Mouse (Mus musculus): ENCODE data around the gene Slc25a11.
A peak's percentile ranks its signal among the peaks of the same experiment; 100 is the strongest.

Slc25a11 gene

DNA sequence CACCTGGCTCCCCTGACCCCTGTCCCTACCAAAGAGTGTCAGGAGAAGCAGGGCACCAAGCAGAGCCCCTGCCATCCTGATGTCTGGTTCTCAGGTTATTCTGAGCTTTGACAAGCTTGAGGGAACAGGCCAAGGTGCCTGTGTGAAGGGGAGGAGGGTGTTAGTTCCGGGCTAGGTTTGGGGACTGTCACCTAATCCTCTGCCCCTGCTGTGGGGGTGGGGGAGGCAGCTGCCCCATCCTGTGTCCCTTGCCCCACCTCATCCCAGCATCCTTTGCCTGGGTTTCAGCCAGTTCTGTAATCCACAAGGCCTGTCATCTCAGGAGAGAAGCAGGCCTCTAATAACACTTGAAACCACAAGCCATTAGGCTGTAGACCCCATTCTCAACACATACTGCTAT is 28.2 kb downstream of the Slc25a11 start, which contains the start of gene Chrne:
TSS of gene Chrne (minus strand) at position 116 of the 400 bp plus-strand sequence.
- DNase-seq, result no peak

DNA sequence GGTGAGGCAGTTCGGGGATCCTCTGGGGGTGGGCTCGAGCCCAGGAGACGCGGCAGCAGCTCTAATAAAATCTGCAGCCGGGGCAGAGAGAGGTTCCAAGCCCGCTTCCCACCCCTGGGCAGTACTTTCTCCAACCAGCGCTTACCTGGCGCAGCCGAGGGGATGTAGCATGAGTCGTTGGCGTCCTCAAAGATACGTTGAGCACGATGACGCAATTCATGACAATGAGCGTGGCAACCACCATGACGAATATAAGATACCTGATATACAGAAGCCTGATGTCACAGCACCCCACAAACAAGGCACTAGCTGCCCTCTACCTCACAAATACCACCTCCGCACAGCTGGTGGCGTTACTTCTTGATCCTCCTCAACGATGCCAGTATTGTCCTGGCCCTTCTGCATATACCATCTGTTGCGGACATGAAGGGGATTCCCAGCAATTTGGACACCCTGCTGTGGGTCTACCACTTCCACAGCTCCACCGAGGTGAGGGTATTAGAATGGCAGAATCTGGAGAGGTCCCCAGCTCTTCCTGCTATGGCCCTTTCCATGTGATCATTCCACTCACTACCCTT is 31.7 kb downstream of the Slc25a11 start, which contains the start of gene 4930544D05Rik:
TSS of gene 4930544D05Rik (plus strand) at position 333 of the 578 bp plus-strand sequence.
- peak in 1 of 2 experiments; percentile 10 for DNase-seq

GRCm38 (mm10) chr11:70615074-70615473 is 32.2 kb downstream of the Slc25a11 start:
- DNase-seq, result peak; percentile 82 to 83

DNA sequence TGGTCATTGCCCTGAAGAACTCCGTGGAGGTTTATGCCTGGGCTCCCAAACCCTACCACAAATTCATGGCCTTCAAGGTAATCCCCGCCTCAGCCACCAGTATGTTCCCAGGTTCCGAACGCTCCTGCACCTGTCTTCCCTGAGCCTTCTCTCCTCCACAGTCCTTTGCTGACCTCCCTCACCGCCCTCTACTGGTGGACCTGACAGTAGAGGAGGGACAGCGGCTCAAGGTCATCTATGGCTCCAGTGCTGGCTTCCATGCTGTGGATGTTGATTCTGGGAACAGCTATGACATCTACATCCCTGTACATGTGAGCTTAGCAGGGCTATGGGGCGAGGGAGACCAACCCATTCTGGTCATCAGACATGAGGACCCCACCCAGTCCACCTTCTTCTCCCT is 34.8 kb downstream of the Slc25a11 start:
- no peak for DNase-seq

DNA sequence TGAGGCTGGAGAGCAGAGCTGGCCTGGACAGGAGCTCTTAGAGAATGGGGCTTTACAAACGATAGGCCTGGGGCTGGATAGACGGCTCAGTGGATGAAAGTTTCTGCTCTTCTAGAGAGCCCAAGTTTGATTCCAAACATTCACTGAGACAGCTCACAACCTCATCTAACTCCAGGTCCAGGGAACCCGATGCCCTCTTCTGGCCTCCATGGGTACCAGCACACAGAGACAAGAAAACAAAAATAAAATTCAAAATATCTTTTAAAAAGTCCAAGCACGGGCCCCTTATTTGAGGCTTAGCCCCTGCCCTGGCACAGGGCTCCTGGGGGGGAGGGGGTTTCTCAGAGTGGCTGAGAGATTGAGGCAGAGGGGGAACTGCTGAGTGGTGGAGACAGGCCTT is 36.5 kb downstream of the Slc25a11 start:
- no peak for DNase-seq

GRCm38 (mm10) chr11:70608381-70609066 is 38.8 kb downstream of the Slc25a11 start:
- peak in 1 of 2 experiments; percentile 29 for DNase-seq

GRCm38 (mm10) chr11:70607611-70608010 is 39.7 kb downstream of the Slc25a11 start:
- no peak for DNase-seq

- no peak for DNase-seq
Observed at GRCm38 (mm10) chr11:70606717-70607116, 40.6 kb downstream of the Slc25a11 start.

- DNase-seq, result peak; percentile 75 to 83
Observed at GRCm38 (mm10) chr11:70605024-70605566, 42.2 kb downstream of the Slc25a11 start.

- DNase-seq, result no peak
Observed at GRCm38 (mm10) chr11:70598451-70598953, 48.8 kb downstream of the Slc25a11 start.

DNA sequence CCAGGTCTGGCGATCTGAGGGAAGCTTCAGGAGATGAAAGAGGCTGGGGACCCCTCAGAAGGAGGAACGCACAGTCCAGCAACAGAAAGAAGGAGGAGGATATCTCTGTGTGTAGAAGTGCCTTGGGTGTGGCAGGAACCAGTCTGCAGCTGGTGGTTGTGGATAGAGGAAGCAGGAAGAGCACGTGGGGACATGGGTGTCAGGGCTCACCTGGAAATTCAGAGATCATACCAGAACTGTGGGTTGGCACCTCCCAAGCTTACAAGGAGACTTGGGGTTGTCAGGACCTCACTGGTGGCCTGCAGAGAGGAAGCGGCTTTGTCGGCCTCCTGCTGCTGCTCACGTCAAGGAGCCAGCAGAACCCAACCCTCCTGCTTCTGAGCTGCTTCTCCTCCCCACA is 50.0 kb downstream of the Slc25a11 start:
- no peak for DNase-seq

DNA sequence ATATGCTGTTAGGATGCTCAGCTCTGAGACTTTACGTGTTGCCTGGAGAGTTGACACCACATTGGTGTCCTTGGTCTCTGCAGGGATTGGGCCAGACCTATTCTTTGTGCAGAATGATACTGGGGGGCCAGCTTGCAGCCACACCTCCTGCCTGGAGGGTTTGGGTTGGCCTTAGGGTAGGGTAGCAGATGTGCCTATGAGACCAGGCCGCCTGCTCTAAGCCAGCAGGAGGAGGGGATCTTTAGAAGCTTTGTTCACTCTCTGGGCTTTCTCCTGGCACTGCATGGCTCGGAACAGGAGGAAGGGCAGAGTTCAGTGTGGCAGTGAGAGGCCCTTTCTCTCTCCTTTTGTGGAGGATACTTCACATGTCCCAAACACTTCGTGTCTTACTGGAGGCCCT is 51.2 kb downstream of the Slc25a11 start:
- no peak for DNase-seq

DNA sequence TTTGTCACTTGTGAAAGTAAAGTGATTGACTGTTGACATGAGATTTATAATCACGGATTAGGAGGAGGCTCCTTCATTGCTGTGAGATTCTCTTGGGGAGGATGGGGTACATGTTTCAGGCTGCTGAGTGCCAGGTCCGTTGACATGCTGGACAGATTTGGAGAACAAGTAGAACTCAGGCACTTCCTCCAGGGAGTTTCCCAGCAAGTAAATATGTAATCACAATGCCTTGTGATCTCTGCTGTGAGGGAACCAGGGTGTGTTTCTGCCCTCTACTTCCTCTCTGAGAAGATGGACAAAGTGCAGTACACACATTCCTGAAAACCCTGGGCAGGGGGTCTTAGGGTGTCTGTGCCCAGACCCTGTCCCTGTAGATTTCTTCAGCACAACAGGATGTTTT is 51.6 kb downstream of the Slc25a11 start:
- no peak for DNase-seq

DNA sequence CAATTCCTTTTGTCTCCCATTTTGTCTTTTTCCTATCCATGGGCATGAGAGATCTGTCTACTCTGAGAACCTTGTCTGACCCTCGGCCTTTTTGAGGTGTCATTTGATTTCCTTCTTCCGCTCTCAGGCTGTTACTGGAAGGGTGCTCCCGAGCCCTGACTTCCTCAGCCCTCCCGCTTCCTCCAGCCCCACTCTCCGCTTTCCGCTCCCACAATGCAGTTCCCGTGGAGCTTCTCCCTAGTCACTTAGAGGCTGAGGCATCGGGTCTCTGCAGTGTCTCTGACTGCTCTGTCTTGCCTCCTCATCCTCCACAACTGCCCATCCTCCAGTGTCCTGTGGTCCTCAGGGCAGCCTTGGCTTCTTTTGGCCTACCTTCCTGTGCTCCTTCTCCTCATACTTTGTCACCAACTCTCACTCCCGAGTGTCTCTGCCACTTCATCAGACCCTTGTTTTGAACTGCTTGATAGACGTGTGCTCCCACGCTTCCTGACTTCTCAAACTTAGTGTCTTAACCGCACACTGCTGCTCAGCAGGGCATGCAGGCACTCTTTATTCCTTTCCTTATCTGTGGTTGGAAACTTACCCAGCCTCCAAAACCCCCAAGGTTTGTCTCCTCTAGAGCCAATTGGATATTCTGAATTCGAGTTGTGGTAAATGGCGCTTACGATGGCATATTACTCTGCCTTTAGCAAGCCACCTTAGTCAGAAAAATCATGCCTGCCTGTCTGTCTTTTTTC is 52.9 kb downstream of the Slc25a11 start:
- peak; percentile 61 to 64 for DNase-seq
